Mouse (Mus musculus): ENCODE data around the gene Cryga. TPM values are rescaled to one million over a fixed set of nuclear protein-coding genes. Genes with fewer than 3 reads are reported as not detected.

Gene Cryga
- polyA plus RNA-seq (2016; fragmentation: Nextera tagmentation; extraction: Ambion mirVana), result not detected in 2 replicates

DNA sequence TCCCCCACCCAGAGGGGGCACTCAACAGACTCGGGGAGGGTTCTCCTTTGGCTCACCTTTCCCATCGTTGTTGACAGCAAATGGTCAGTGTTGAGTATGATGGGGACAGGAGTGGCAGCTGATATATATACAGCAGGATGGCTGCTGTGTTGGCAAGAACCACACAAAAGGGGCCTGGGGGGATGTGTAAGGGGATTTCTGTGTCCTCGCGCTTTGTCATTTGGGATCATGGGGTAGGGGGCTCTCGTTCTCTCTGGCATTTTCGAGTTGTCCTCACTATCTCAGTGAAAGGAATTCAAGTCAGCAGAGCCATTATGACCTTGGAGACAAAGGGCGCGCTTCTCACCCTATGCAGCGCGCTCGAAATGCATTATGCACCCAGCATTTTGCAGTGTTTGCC lies at the start of gene Cryga:
Gene Cryga (minus strand): TSS at position 101 of the 400 bp plus-strand sequence.
- 87% methylated on average over 11 of the region's 11 CpGs for WGBS
- H3K9me3 ChIP-seq, result no peaks in the 10 kb centered on the region
- no peaks in the 10 kb centered on the region for H3K27me3 ChIP-seq (replicated peaks)
- H3K4me1 ChIP-seq, result no peaks in the 10 kb centered on the region
- no peak within 1 kb of the TSS for H3K4me3 ChIP-seq
- no peak within 1 kb of the TSS for H3K4me2 ChIP-seq (replicated peaks)
- no peak for ATAC-seq (ENCODE audit: low FRiP score, low read depth)
- no peak within 1 kb of the TSS for H3K27ac ChIP-seq
- no peak within 1 kb of the TSS for H3K9ac ChIP-seq
- no peaks in the 10 kb centered on the region for H3K36me3 ChIP-seq

- Histone ChIP-seq H3K9ac (no peak overlapping the region), H3K4me1 (no peaks in the 10 kb centered on the region), H3K9me3 (no peaks in the 10 kb centered on the region), H3K27ac (no peak overlapping the region), H3K4me3 (no peak overlapping the region), H3K36me3 (no peaks in the 10 kb centered on the region), H3K27me3 (replicated peaks) (no peaks in the 10 kb centered on the region), H3K4me2 (replicated peaks) (no peak overlapping the region)
- 82% methylated on average over 3 of the region's 3 CpGs for WGBS
- ATAC-seq (ENCODE audit: low FRiP score, low read depth), result no peak
Measured at GRCm38 (mm10) chr1:65147971-65148370, 44.8 kb upstream of the Cryga start.

- H3K4me3 ChIP-seq, result no peak overlapping the region
- no peaks in the 10 kb centered on the region for H3K4me1 ChIP-seq
- 92% methylated on average over 5 of the region's 5 CpGs for WGBS
- no peak overlapping the region for H3K4me2 ChIP-seq (replicated peaks)
- H3K27me3 ChIP-seq (replicated peaks), result no peaks in the 10 kb centered on the region
- H3K9me3 ChIP-seq, result no peaks in the 10 kb centered on the region
- no peaks in the 10 kb centered on the region for H3K36me3 ChIP-seq
- no peak overlapping the region for H3K9ac ChIP-seq
- no peak for ATAC-seq (ENCODE audit: low FRiP score, low read depth)
- H3K27ac ChIP-seq, result no peak overlapping the region
Measured at GRCm38 (mm10) chr1:65147326-65147725, 44.2 kb upstream of the Cryga start.

- H3K36me3 ChIP-seq, result no peaks in the 10 kb centered on the region
- no peaks in the 10 kb centered on the region for H3K9me3 ChIP-seq
- ATAC-seq (ENCODE audit: low FRiP score, low read depth), result no peak
- no peak overlapping the region for H3K27ac ChIP-seq
- H3K4me2 ChIP-seq (replicated peaks), result no peak overlapping the region
- WGBS, result 78% methylated on average over 2 of the region's 2 CpGs
- no peaks in the 10 kb centered on the region for H3K4me1 ChIP-seq
- no peaks in the 10 kb centered on the region for H3K27me3 ChIP-seq (replicated peaks)
- no peak overlapping the region for H3K4me3 ChIP-seq
- no peak overlapping the region for H3K9ac ChIP-seq
Measured at GRCm38 (mm10) chr1:65146601-65147000, 43.4 kb upstream of the Cryga start.

- H3K4me1 ChIP-seq, result no peaks in the 10 kb centered on the region
- no peak overlapping the region for H3K9ac ChIP-seq
- no peak overlapping the region for H3K27ac ChIP-seq
- no peaks in the 10 kb centered on the region for H3K36me3 ChIP-seq
- no peak overlapping the region for H3K4me2 ChIP-seq (replicated peaks)
- H3K27me3 ChIP-seq (replicated peaks), result no peaks in the 10 kb centered on the region
- ATAC-seq (ENCODE audit: low FRiP score, low read depth), result no peak
- 90% methylated on average over 2 of the region's 2 CpGs for WGBS
- no peak overlapping the region for H3K4me3 ChIP-seq
- no peaks in the 10 kb centered on the region for H3K9me3 ChIP-seq
Measured at GRCm38 (mm10) chr1:65144783-65145182, 41.6 kb upstream of the Cryga start.

GRCm38 (mm10) chr1:65137560-65137959 lies 34.4 kb upstream of the Cryga start:
- Histone ChIP-seq H3K4me2 (replicated peaks) (no peak overlapping the region), H3K9me3 (no peaks in the 10 kb centered on the region), H3K4me1 (no peaks in the 10 kb centered on the region), H3K4me3 (no peak overlapping the region), H3K27me3 (replicated peaks) (no peaks in the 10 kb centered on the region), H3K9ac (no peak overlapping the region), H3K27ac (no peak overlapping the region), H3K36me3 (no peaks in the 10 kb centered on the region)
- no peak for ATAC-seq (ENCODE audit: low FRiP score, low read depth)
- 80% methylated on average over 6 of the region's 6 CpGs for WGBS

- H3K9ac ChIP-seq, result no peak overlapping the region
- H3K4me1 ChIP-seq, result no peaks in the 10 kb centered on the region
- H3K4me2 ChIP-seq (replicated peaks), result no peak overlapping the region
- no peak overlapping the region for H3K27ac ChIP-seq
- 88% methylated on average over 1 of the region's 1 CpGs for WGBS
- H3K9me3 ChIP-seq, result no peaks in the 10 kb centered on the region
- ATAC-seq (ENCODE audit: low FRiP score, low read depth), result no peak
- no peaks in the 10 kb centered on the region for H3K36me3 ChIP-seq
- no peak overlapping the region for H3K4me3 ChIP-seq
- no peaks in the 10 kb centered on the region for H3K27me3 ChIP-seq (replicated peaks)
Measured at GRCm38 (mm10) chr1:65132833-65133232, 29.7 kb upstream of the Cryga start.

- no peak overlapping the region for H3K9ac ChIP-seq
- H3K4me3 ChIP-seq, result no peak overlapping the region
- H3K27ac ChIP-seq, result no peak overlapping the region
- H3K4me1 ChIP-seq, result no peaks in the 10 kb centered on the region
- no peak overlapping the region for H3K4me2 ChIP-seq (replicated peaks)
- 94% methylated on average over 1 of the region's 1 CpGs for WGBS
- H3K36me3 ChIP-seq, result no peaks in the 10 kb centered on the region
- no peak for ATAC-seq (ENCODE audit: low FRiP score, low read depth)
- no peaks in the 10 kb centered on the region for H3K9me3 ChIP-seq
- no peaks in the 10 kb centered on the region for H3K27me3 ChIP-seq (replicated peaks)
Measured at GRCm38 (mm10) chr1:65131671-65132070, 28.5 kb upstream of the Cryga start.

DNA sequence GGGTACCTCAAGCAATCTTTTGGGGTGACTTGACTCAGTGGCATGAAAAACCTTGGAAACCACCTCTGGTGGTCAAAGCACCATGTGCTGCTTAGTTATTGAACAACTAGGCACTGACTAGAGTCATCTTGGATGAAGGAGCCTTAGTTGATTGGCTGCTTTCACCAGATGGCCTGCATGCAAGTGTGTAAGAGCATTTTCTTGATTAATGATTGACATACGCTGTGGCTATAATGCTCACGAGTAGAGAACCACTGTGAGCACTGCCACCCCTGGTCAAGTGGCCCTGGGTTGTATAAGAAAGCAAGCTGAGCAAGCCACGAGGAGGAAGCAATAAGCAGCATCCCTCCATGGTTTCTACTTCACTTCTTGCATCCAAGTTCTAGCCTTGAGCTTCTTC lies 27.1 kb upstream of the Cryga start:
- Histone ChIP-seq H3K4me1 (no peaks in the 10 kb centered on the region), H3K27me3 (replicated peaks) (no peaks in the 10 kb centered on the region), H3K9me3 (no peaks in the 10 kb centered on the region), H3K4me2 (replicated peaks) (no peak overlapping the region), H3K4me3 (no peak overlapping the region), H3K9ac (no peak overlapping the region), H3K36me3 (no peaks in the 10 kb centered on the region), H3K27ac (no peak overlapping the region)
- WGBS, result 74% methylated on average over 3 of the region's 3 CpGs
- ATAC-seq (ENCODE audit: low FRiP score, low read depth), result no peak

- no peak overlapping the region for H3K27ac ChIP-seq
- no peak for ATAC-seq (ENCODE audit: low FRiP score, low read depth)
Measured at GRCm38 (mm10) chr1:65129634-65130180, 26.5 kb upstream of the Cryga start.

GRCm38 (mm10) chr1:65122574-65123372 lies 19.6 kb upstream of the Cryga start, which contains the start of gene D630023F18Rik:
TSS of gene D630023F18Rik (minus strand) at chr1:65123214.
- no peak for ATAC-seq (ENCODE audit: low FRiP score, low read depth)
- H3K27me3 ChIP-seq (replicated peaks), result no peaks in the 10 kb centered on the region
- no peaks in the 10 kb centered on the region for H3K9me3 ChIP-seq
- WGBS, result 24% methylated on average over 9 of the region's 9 CpGs
- peak within 1 kb of the TSS; percentile 51 for H3K4me2 ChIP-seq (replicated peaks)
- H3K4me1 ChIP-seq, result no peaks in the 10 kb centered on the region
- no peak within 1 kb of the TSS for H3K4me3 ChIP-seq
- no peaks in the 10 kb centered on the region for H3K36me3 ChIP-seq
- no peak within 1 kb of the TSS for H3K9ac ChIP-seq
- H3K27ac ChIP-seq, result no peak within 1 kb of the TSS

More at GRCm38 (mm10) chr1:65129634-65130180, 26.5 kb upstream of the Cryga start:
- no peak overlapping the region for H3K4me2 ChIP-seq (replicated peaks)
- no peak overlapping the region for H3K9ac ChIP-seq
- H3K36me3 ChIP-seq, result no peaks in the 10 kb centered on the region
- H3K9me3 ChIP-seq, result no peaks in the 10 kb centered on the region
- no peak overlapping the region for H3K4me3 ChIP-seq
- no peaks in the 10 kb centered on the region for H3K27me3 ChIP-seq (replicated peaks)
- 82% methylated on average over 3 of the region's 3 CpGs for WGBS
- H3K4me1 ChIP-seq, result no peaks in the 10 kb centered on the region

DNA sequence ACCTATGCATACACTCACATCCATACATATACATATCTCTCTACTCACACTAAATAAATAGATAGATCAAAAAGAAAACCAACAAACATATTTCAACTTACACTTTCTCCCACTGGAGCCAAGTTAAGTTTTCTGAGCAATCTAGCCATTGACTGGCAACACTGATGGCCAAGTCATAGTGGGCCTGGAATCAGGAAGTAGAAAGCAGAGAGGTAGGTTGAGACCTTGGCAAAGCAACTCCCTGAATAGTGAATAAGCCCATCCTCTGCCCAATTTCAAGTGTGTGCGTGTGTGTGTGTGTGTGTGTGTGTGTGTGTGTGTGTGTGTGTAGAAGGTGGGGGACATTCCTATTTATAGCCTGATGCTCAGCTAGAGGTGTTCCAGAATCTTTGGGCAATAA lies 16.3 kb upstream of the Cryga start, which contains the start of gene Gm28845:
Gene Gm28845 (minus strand): TSS at position 121 of the 400 bp plus-strand sequence.
- H3K4me2 ChIP-seq (replicated peaks), result no peak within 1 kb of the TSS
- no peaks in the 10 kb centered on the region for H3K9me3 ChIP-seq
- H3K4me1 ChIP-seq, result no peaks in the 10 kb centered on the region
- H3K4me3 ChIP-seq, result no peak within 1 kb of the TSS
- WGBS, result 87% methylated on average over 1 of the region's 1 CpGs
- H3K9ac ChIP-seq, result no peak within 1 kb of the TSS
- ATAC-seq (ENCODE audit: low FRiP score, low read depth), result no peak
- no peaks in the 10 kb centered on the region for H3K27me3 ChIP-seq (replicated peaks)
- no peaks in the 10 kb centered on the region for H3K36me3 ChIP-seq
- H3K27ac ChIP-seq, result no peak within 1 kb of the TSS
